Mouse (Mus musculus): ENCODE results near the gene H2-M5.
"Not testable (repeated sequence)": the region's sequence is repeated elsewhere in the genome, so short reads cannot be mapped to it uniquely, and the experiment has no call there.

The H2-M5 gene

DNA sequence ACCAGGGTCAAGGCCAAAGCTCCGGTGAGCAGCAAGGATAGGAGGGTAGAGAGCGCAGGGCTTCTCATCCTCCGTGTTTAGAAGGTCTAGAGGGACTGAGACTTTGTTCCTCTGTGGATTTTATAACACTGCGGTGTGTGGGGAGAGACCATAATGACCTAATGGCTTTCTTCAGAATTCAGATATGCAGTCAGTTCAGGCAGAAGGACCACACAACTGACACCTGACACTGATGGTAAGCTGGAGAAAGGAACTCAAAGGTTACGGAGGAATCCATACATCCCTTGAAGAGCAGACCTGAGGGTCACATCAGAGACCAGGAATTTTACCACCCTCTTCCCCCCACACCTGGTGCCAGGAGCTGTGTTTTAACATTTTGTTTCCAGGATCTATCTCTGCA is at the start of gene H2-M5:
H2-M5 (minus strand) TSS at position 101 of the 400 bp plus-strand sequence.
- in situ Hi-C loops (cut with MboI, MseI), result no loop called here

DNA sequence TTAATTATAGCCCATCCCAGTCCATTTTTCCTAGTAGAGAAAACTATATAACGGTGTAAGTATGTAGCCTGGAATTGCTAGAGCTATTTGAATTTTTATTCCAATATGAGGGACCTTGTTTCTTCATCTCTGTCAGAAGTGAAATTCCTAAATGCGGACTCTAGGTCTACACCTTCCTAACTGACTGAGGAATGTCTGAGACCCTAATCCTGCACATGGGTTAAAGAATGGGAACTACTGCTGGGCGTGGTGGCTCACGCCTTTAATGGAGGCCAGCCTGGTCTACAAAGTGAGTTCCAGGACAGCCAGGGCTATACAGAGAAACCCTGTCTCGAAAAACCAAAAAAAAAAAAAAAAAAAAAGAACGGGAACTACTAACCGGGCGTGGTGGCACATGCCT is 39.8 kb upstream of the H2-M5 start:
- in situ Hi-C loops (cut with MboI, MseI), result no loop called here

GRCm38 (mm10) chr17:37028683-37029120 is 39.4 kb upstream of the H2-M5 start:
- in situ Hi-C loops (cut with MboI, MseI), result no loop called here

DNA sequence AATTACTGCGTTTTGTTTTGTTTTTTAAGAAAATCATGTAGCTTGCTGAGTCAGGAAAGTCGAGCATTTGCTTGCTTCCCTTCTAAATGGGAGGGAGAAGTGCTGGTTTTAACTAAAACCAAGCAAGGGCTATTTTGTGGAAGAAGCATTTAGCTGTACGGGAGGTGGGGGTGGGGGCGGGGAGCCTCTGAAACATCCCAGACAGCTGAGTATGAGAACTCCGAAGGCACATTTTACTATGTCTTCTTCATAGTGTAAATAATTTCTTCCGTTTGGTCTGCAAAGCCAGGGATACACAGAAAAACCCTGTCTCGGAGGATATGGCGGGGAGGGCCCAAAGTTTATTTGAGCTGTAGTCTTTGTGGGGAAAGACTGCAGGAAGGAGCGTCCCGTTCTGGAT is 38.9 kb upstream of the H2-M5 start:
- in situ Hi-C loops (cut with MboI, MseI), result no loop called here

DNA sequence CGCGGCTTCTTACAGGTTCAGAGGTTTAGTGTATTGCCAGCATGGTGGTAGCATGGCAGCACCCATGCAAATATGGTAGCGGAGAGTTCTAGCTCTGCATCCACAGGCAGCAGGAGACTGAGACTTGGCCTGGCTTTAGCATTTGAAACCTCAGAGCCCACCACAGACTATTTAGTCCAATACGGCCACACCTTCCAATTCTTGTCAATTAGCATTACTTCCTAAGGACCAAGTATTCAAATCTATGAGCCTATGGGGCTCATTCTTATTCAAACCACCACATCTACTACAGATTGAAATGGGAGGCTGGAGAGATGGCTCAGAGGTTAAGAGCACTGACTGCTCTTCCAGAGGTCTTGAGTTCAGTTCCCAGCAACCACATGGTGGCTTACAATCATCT is 38.1 kb upstream of the H2-M5 start:
- in situ Hi-C loops (cut with MboI, MseI), result no loop called here

GRCm38 (mm10) chr17:37026425-37026824 is 37.1 kb upstream of the H2-M5 start:
- in situ Hi-C loops (cut with MboI, MseI), result no loop called here

GRCm38 (mm10) chr17:37022628-37023576 is 33.6 kb upstream of the H2-M5 start, which contains the start of gene Mog:
TSS of gene Mog (minus strand) at chr17:37023398.
- in situ Hi-C loops (cut with MboI, MseI), result no loop called here

GRCm38 (mm10) chr17:37019242-37019641 is 29.9 kb upstream of the H2-M5 start:
- in situ Hi-C loops (cut with MboI, MseI), result not testable (repeated sequence)

GRCm38 (mm10) chr17:37018328-37018727 is 29.0 kb upstream of the H2-M5 start:
- in situ Hi-C loops (cut with MboI, MseI), result no loop called here

DNA sequence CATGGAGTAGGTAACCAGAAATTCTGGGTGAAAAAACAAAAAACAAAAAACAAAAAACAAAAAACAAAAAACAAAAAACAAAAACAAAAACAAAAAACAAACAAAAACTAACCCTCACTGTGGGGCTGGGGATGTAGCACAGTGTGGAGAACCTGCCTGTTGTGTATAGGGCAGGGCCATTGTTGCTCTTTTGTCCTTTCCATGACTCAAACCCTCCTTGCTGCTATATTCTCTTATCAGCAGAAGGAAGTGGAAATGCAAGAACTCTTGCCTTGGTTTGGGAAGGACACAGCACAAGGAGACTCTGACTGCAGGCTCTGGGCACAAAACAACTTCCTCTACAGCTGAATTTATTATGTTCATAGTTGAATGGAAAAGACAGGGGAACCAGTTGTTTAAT is 27.0 kb upstream of the H2-M5 start:
- in situ Hi-C loops (cut with MboI, MseI), result no loop called here

GRCm38 (mm10) chr17:37012141-37012540 is 22.8 kb upstream of the H2-M5 start:
- in situ Hi-C loops (cut with MboI, MseI), result no loop called here

DNA sequence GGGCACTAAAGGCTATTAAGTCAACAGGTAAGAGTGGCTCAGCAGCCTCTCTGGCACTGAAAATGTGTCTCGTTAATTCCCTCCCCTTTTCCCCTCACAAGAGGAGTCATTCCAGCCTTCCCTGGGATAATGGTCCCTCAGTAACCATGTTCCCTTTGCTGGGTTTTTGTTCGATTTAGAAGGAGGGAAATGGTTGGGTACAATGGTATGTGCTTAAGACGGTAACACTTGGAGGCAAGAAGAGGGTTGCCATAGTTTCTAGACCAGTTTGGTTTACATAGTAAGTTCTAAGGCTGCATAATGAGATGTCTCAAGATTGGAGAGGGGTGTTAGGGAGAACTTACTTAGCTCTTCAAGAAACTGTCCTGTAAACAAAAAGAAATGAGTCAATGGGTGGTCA is 22.4 kb upstream of the H2-M5 start:
- in situ Hi-C loops (cut with MboI, MseI), result no loop called here

DNA sequence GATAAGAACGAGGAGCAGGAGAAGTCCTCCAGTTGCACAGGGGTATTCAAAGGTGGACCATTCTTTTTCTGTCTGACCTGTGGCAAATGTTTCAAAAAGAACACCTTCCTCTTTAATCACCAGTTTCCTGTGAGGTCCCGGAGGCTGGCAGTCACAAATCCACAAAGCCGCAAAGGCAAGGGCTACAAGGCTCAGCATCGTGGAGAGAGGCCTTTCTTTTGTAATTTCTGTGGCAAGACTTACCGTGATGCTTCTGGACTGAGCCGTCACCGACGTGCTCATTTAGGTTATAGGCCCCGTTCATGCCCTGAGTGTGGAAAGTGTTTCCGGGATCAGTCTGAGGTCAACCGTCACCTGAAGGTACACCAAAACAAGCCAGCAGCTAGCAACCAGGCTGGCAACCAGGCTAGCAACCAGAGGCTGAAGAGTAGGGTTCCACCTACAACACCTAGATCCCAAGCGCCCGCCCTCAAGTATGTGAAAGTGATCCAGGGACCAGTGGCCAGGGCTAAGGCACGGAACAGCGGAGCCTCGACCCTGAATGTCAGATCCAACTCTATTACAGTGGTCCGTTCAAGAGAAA is 20.2 kb upstream of the H2-M5 start:
- in situ Hi-C loops (cut with MboI, MseI), result no loop called here

DNA sequence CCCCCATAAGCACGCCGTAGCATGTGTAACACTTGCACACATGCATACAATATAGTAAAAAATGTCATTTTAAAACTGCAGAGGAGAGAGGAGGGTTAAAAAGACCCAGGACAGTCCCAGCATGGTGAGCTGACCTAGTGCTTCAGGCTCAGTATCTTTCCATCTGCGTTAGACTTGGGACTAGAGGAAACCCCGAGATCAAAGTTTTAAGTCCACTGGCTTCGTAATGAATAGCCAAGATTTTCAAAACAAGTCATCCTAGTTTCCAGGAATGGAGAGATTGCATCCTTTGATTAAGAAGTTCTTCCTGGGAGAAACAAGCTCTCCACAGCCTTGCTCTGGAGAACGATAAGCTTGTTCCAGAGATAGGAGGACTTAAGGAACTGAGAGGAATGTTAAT is 18.8 kb upstream of the H2-M5 start:
- in situ Hi-C loops (cut with MboI, MseI), result no loop called here

DNA sequence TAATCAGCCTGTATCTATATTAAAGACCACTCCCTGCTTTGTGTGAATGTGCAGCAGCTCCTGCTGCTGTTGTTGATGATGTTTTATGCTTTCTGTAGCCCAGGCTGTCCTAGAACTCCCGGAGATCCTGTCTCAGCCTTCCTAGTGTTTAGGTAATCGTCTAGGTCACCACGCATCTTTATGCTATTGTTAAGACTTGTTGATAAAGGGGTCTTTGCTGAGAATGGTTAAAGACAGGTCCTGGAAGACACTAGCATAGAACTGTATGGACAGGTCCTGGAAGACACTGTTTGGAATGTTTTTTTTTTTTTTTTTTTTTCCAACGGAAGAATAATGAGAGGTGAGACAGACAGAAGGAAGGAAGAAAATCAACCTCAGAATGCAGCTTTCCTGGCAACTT is 14.0 kb upstream of the H2-M5 start:
- in situ Hi-C loops (cut with MboI, MseI), result no loop called here

- in situ Hi-C loops (cut with MboI, MseI), result no loop called here
These were observed 13.3 kb upstream of the H2-M5 start for GRCm38 (mm10) chr17:37002364-37003330.

- in situ Hi-C loops (cut with MboI, MseI), result no loop called here
These were observed 11.5 kb upstream of the H2-M5 start, which contains the start of gene Zfp57 for GRCm38 (mm10) chr17:37000863-37001262. TSS of gene Zfp57 (plus strand) at chr17:37001163.

GRCm38 (mm10) chr17:36998477-36998876 is 9.1 kb upstream of the H2-M5 start:
- in situ Hi-C loops (cut with MboI, MseI), result no loop called here

DNA sequence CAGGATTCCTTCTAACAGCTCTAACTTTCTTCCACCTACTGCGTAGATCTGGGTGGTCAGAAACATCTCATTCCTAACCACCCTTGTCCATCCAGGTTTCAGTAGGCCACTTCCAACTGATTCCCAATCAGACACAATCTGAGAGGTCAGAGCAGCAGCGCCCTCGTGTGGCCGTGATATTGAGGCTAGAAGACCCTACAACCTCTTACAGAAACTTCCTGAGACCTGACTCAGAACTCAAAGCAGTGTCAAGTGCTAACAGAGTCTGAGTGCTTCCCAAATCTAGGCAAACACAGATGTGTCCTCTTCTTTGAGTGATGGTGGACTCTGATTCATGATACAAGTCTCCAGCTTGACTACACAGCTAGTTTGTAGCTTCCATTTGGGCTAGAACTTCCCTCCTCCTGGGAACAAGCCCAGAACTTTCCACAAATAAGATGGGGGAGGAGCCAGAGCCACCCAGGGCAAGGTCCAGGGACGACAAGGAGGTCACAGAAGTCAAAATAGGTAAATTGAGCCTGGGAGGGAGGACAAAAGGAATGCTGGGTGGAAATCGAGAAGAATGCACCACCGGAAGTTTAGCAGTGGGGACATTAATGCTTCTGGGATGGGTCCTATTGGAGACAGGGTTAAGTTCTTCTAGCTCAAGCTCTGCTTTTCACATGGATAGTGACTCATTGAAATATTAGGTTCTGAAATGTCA is 7.8 kb upstream of the H2-M5 start:
- in situ Hi-C loops (cut with MboI, MseI), result no loop called here

DNA sequence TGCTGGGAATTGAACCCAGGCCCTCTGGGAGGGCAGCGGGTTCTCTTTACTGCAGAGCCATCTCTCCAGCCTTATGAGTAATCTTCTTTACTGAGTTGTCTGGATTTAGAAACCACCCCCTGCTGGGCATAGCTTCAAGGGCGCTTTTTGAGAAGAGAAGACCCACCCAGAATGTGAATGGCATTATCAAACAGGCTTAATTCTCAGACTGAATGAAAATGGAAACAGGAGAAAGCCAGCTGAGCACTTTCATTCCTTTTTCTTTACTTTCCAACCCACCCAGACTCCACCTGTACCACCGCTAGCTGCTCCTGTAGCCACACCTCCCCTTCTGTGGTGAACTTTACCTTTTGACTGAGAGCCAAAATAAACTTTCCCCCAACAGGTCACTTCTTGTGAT is 6.1 kb upstream of the H2-M5 start:
- in situ Hi-C loops (cut with MboI, MseI), result no loop called here

GRCm38 (mm10) chr17:36994528-36994927 is 5.2 kb upstream of the H2-M5 start:
- in situ Hi-C loops (cut with MboI, MseI), result no loop called here

All from T-helper 2 cell (primary cell).